Mouse (Mus musculus) kidney, embryonic 16.5 days (tissue): ENCODE measurements at regions not wholly inside any gene's neighbourhood (a gene's known extent, or its start where the extent isn't known, plus 50 kb on each side); places are given as distances from the start of the nearest gene placed in this dataset.

Source experiments
- ATAC-seq: fragments of 200-750 bp; cut with Nextera tagmentation; 2 replicates; pipeline ENCODE4 v1.8.0; 2017; ENCODE audit warnings: moderate TSS enrichment; ENCODE audit not compliant: low FRiP score, low TSS enrichment
- H3K27ac ChIP-seq: fragments of 300-500 bp; sonication (generic); 2 replicates; pipeline ENCODE4 v1.5.1; 2014; ENCODE audit warnings: low read length
- H3K27me3 ChIP-seq: fragments of 300-500 bp; sonication (generic); 2 replicates; pipeline ENCODE4 v1.6.1; 2014; ENCODE audit warnings: low read length, control low read depth, mixed read lengths; ENCODE audit not compliant: insufficient read depth
- H3K36me3 ChIP-seq: fragments of 300-500 bp; sonication (generic); 2 replicates; pipeline ENCODE4 v1.6.1; 2014; ENCODE audit warnings: low read length, control low read depth, mixed read lengths; ENCODE audit not compliant: insufficient read depth
- H3K4me1 ChIP-seq: fragments of 300-500 bp; sonication (generic); 2 replicates; pipeline ENCODE4 v1.6.1; 2014; ENCODE audit warnings: low read length, control low read depth, mixed read lengths; ENCODE audit not compliant: insufficient read depth
- H3K4me2 ChIP-seq: fragments of 300-500 bp; sonication (generic); replicated peaks from 2 replicates; pipeline ENCODE4 v1.6.1; 2014; ENCODE audit warnings: low read depth, low read length
- H3K4me3 ChIP-seq: fragments of 300-500 bp; sonication (generic); 2 replicates; pipeline ENCODE4 v1.5.1; 2014; ENCODE audit warnings: mild to moderate bottlenecking, low read length
- H3K9ac ChIP-seq: fragments of 300-500 bp; sonication (generic); replicated peaks from 2 replicates; pipeline ENCODE4 v1.6.1; 2014; ENCODE audit warnings: low read length
- H3K9me3 ChIP-seq: fragments of 300-500 bp; sonication (generic); 2 replicates; pipeline ENCODE4 v1.6.1; 2016; ENCODE audit warnings: low read length, control low read depth
- WGBS: fragments of 180-500 bp; shearing (Covaris S2); extraction: QIAGEN DNeasy Blood & Tissue Kit; methylation state at CpG from one replicate; pipeline ENCODE4 v1.1.7; 2014; 5-methylcytosine and 5-hydroxymethylcytosine counted together

DNA sequence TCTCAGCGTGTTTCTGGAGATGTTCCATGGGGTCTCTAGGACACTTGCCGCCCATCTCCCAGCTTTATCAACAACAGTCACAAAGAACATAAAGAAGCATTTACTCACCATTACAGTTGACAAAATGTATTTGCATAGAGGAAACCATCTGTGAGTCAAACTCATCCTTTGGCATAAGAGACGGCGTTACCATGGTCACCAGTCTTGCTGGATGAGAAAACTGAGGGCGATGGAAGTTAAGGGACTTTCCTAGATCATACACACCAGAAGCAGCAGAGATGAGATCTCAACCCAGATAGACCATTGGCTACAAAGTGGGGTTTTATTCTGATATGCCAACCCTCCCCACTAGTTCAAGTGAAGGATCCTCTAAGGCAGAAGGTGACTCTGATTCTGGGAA is 274.3 kb upstream of the Gm4791 start:
- no peaks in the 10 kb centered on the region for H3K9me3 ChIP-seq
- ATAC-seq = no peak
- H3K27me3 ChIP-seq = no peaks in the 10 kb centered on the region
- WGBS = 86% methylated on average over 5 of the region's 5 CpGs
- H3K4me3 ChIP-seq = no peak overlapping the region
- H3K4me2 ChIP-seq = no peak overlapping the region
- no peak overlapping the region for H3K27ac ChIP-seq
- H3K9ac ChIP-seq = no peak overlapping the region
- H3K36me3 ChIP-seq = no peaks in the 10 kb centered on the region
- H3K4me1 ChIP-seq = no peaks in the 10 kb centered on the region

DNA sequence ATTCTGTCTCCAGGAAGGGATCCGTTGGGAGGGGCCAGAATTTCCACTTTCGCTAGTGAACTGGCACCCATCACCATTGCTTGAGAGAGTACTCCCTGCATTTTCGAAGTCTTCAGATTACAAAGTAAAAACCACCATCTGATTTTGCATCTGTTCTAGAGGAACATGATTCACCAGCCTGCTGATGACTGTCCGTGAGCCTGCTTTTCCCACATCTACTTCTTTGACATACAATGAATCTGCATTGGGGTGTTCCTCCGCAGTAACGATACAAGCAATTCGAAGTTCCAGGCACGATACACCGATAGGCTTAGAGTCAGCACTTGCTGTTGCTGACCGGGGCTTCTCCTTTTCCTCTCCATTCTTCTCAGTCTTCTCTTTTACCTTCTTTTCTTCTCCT is 285.1 kb upstream of the Gm4791 start:
- H3K4me2 ChIP-seq = no peak overlapping the region
- no peaks in the 10 kb centered on the region for H3K9me3 ChIP-seq
- H3K4me1 ChIP-seq = no peaks in the 10 kb centered on the region
- H3K9ac ChIP-seq = no peak overlapping the region
- WGBS = 91% methylated on average over 10 of the region's 10 CpGs
- no peaks in the 10 kb centered on the region for H3K36me3 ChIP-seq
- H3K4me3 ChIP-seq = no peak overlapping the region
- no peaks in the 10 kb centered on the region for H3K27me3 ChIP-seq
- no peak overlapping the region for H3K27ac ChIP-seq
- no peak for ATAC-seq

DNA sequence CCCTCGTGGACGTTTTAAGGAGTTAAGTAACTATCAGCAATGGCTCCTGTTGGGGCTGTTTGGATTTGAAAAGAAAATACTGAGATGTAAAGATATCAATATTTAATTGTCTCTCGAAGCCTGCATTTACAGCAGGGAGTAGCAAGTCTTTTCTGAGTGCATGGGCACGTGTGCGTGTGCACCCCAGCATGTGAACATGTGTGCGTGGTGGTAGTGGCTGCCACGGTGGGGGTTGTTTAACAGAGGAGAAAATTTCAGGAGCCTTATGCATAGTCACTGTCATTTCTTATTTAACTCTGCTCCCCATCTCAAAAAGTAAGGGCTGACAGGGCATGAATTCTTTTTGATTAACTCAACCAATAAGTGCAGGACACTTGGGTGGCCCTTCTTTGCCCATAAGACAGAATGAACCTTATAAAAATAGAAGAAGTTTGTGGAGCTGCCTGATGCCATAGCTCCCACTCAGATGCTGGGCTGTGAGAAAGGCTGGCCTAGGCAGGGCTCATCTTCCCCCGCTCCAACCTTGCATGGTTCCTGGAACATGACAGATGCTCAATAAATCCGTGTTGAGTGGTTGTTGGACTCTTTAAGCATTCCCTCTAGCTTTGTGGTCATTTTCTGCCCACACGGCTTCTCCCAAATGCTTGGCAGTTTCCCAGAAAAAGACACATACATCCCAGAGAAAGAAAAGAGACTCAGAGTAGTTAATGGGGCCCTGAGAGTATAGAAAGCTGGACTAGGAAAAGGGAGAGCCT is 294.2 kb upstream of the Gm4791 start:
- no peak for ATAC-seq
- Histone ChIP-seq H3K4me3 (no peak overlapping the region), H3K27me3 (peaks cover 8% of the 10 kb centered on the region; the same call in 1 of the 2 replicates), H3K27ac (no peak overlapping the region), H3K9me3 (no peaks in the 10 kb centered on the region), H3K4me1 (no peaks in the 10 kb centered on the region), H3K36me3 (no peaks in the 10 kb centered on the region), H3K4me2 (no peak overlapping the region), H3K9ac (no peak overlapping the region)
- WGBS = 64% methylated on average over 10 of the region's 10 CpGs

- WGBS = 62% methylated on average over 8 of the region's 8 CpGs
These were observed 294.9 kb upstream of the Gm4791 start for GRCm38 (mm10) chr9:46703674-46704073.

GRCm38 (mm10) chr9:46702901-46703636 is 295.5 kb upstream of the Gm4791 start:
- WGBS = 69% methylated on average over 13 of the region's 13 CpGs
- Histone ChIP-seq H3K27me3 (peaks cover 8% of the 10 kb centered on the region; the same call in 1 of the 2 replicates), H3K36me3 (no peaks in the 10 kb centered on the region), H3K9me3 (no peaks in the 10 kb centered on the region), H3K9ac (no peak overlapping the region), H3K4me1 (no peaks in the 10 kb centered on the region), H3K4me3 (no peak overlapping the region), H3K4me2 (no peak overlapping the region), H3K27ac (no peak overlapping the region)
- ATAC-seq = no peak

More at GRCm38 (mm10) chr9:46703674-46704073, 294.9 kb upstream of the Gm4791 start:
- no peak overlapping the region for H3K27ac ChIP-seq
- no peaks in the 10 kb centered on the region for H3K9me3 ChIP-seq
- H3K36me3 ChIP-seq = no peaks in the 10 kb centered on the region
- no peaks in the 10 kb centered on the region for H3K4me1 ChIP-seq
- H3K4me3 ChIP-seq = no peak overlapping the region
- H3K9ac ChIP-seq = no peak overlapping the region
- H3K27me3 ChIP-seq = peaks cover 8% of the 10 kb centered on the region; the same call in 1 of the 2 replicates
- ATAC-seq = no peak
- H3K4me2 ChIP-seq = no peak overlapping the region

GRCm38 (mm10) chr9:46702053-46702900 is 296.3 kb upstream of the Gm4791 start:
- Histone ChIP-seq H3K9ac (no peak overlapping the region), H3K4me2 (no peak overlapping the region), H3K4me1 (no peaks in the 10 kb centered on the region), H3K27ac (no peak overlapping the region), H3K4me3 (no peak overlapping the region), H3K27me3 (peaks cover 8% of the 10 kb centered on the region; the same call in 1 of the 2 replicates), H3K9me3 (no peaks in the 10 kb centered on the region), H3K36me3 (no peaks in the 10 kb centered on the region)
- ATAC-seq = no peak
- 16% methylated on average over 16 of the region's 16 CpGs for WGBS

GRCm38 (mm10) chr9:46696171-46696570 is 302.4 kb upstream of the Gm4791 start:
- H3K4me2 ChIP-seq = no peak overlapping the region
- no peaks in the 10 kb centered on the region for H3K36me3 ChIP-seq
- no peaks in the 10 kb centered on the region for H3K4me1 ChIP-seq
- no peak overlapping the region for H3K27ac ChIP-seq
- ATAC-seq = no peak
- no peaks in the 10 kb centered on the region for H3K27me3 ChIP-seq
- no peak overlapping the region for H3K4me3 ChIP-seq
- WGBS = 67% methylated on average over 2 of the region's 2 CpGs
- no peaks in the 10 kb centered on the region for H3K9me3 ChIP-seq
- H3K9ac ChIP-seq = no peak overlapping the region

DNA sequence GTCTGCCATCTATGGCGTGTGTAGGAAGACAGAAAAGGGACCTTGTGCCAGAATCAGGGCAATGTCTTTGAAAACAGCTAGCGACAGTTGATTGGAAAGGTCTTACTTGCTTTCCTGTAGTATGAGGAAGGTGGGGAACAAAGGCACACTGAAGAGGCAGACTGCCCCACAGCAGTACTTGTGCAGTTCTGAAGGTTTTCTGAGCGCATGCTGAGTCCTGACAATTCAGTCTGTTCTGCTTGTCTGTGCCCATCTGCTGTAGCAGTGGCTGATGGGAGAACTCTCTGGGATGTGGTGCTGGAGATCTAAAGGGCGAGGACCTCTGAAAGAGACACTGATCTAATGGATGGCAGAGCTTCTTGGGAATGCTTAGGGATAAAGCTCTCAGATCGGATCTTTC is 309.2 kb upstream of the Gm4791 start:
- Histone ChIP-seq H3K4me2 (no peak overlapping the region), H3K4me3 (no peak overlapping the region), H3K4me1 (no peaks in the 10 kb centered on the region), H3K9ac (no peak overlapping the region), H3K27me3 (no peaks in the 10 kb centered on the region), H3K36me3 (no peaks in the 10 kb centered on the region), H3K9me3 (no peaks in the 10 kb centered on the region), H3K27ac (no peak overlapping the region)
- 80% methylated on average over 5 of the region's 5 CpGs for WGBS
- no peak for ATAC-seq

- no peak overlapping the region for H3K4me2 ChIP-seq
- H3K9ac ChIP-seq = no peak overlapping the region
- H3K9me3 ChIP-seq = no peaks in the 10 kb centered on the region
- H3K27ac ChIP-seq = no peak overlapping the region
- H3K27me3 ChIP-seq = no peaks in the 10 kb centered on the region
- no peak overlapping the region for H3K4me3 ChIP-seq
- 77% methylated on average over 15 of the region's 15 CpGs for WGBS
- ATAC-seq = no peak
- no peaks in the 10 kb centered on the region for H3K36me3 ChIP-seq
- no peaks in the 10 kb centered on the region for H3K4me1 ChIP-seq
These were observed 314.3 kb upstream of the Gm4791 start for GRCm38 (mm10) chr9:46684113-46684850.
